Mouse (Mus musculus): ENCODE results near the gene Fstl4.

Gene Fstl4

GRCm38 (mm10) chr11:52773073-52773472 is 8.6 kb downstream of the Fstl4 start:
- DNase-seq (ENCODE audit: low spot score in 2 of 2): no peak

DNA sequence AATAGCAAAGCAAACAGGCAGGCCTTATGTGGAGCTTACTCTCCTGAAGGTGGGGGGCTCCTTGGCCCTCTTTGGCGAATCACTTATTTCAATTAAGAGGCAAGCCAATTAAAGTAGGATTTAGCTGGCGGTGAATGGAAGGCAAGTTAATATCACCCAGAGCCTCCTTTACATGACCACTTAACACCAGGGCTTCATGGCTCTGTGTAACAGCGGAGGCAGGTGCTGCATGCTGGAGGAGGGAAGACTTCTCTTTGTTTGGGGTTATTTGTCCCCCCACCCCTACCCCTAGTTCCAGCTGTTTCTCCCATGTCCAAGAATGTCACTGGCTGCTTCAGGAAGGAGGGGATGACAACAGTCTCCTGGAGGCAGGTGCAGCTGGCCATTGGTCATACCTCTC is 10.9 kb downstream of the Fstl4 start:
- DNase-seq (ENCODE audit: low spot score in 2 of 2): no peak

DNA sequence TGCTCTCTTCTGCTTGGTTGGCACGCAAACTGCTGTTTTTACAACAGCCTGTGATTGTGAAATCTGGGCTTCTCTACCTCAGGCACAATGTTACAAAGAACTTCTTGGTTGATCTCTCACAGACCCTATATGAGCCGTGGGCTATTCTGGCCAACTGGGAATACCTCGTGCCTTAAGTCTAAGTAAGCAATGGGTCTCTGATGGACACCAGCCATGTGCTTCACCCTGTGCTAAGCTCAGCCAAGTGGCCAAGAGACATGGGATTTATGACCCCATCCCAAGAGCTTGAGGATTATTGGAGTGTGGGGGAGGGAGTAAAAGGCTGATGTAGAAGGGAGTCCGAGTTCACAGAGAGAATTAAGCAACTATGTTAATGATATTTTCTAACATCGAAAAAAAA is 18.0 kb downstream of the Fstl4 start:
- DNase-seq (ENCODE audit: low spot score in 2 of 2): no peak

DNA sequence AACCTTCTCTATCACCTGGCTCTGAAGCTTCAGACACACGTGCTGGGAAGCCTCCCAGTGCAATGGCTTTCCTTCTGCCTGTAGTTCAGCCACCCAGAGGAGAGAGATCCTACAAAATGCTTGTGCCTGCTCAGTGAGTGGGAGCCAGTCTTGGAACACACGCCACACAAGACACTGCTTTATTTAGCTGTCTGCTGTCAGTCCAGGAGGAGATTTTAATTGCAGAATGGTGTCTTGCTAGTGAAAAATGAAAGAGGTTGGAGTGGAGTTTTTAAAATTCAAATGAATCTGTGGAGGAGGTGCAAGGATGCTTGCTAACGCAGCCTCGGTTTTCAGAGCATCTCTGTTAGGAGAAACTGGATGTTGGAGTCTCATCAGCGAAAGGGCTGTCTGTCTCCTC is 29.9 kb downstream of the Fstl4 start:
- peak; percentile 39 to 44 for DNase-seq (ENCODE audit: low spot score in 2 of 2)

DNA sequence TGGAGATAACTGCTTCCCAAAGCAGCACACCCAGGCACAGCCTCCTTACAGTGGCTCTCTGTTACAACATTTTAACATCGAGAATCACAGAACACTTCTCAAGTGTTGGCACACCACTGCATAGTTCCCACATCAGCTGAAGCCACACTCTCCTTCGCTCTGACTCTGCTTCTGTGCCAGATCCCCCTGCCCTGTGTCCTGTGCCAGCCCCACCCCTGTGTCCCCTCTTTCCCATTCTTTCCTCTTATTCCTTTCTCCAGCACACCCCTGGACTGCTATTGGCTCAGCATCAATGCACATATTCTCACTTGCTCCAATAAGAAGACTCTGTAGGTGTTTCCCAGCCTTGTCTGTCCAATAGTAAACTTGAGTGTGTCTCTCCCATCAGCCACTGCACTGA is 45.1 kb downstream of the Fstl4 start:
- no peak for DNase-seq (ENCODE audit: low spot score in 2 of 2)

- DNase-seq (ENCODE audit: low spot score in 2 of 2): no peak
Observed at GRCm38 (mm10) chr11:52816004-52816403, 51.6 kb downstream of the Fstl4 start.

DNA sequence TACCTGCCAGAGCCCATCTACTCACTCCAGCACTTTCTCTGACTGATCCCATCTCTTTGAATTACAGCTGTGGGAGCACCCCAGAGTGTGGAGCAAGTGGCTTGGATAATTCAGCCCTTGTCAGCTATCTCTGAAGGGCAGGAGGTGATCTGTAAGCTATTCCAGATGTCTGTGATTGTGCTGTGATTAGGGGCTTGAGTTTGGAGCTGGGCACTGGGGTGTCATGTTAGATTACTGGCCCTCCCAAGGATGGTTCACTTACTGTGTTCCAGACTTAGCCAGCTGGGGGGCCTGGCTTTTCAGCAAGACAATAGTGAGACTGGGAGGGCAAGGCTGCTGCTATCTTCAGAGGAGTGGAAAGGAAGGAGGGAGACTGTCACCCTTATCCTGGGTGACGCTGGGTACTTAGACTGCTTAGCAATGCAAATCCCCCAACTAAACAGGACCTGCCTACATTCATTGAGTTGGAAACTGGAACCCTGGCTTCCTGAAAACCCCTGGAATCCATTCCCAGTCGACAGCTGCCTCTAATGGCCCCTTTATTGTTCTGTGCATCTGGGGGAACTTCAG is 56.0 kb downstream of the Fstl4 start:
- DNase-seq (ENCODE audit: low spot score in 2 of 2): no peak

DNA sequence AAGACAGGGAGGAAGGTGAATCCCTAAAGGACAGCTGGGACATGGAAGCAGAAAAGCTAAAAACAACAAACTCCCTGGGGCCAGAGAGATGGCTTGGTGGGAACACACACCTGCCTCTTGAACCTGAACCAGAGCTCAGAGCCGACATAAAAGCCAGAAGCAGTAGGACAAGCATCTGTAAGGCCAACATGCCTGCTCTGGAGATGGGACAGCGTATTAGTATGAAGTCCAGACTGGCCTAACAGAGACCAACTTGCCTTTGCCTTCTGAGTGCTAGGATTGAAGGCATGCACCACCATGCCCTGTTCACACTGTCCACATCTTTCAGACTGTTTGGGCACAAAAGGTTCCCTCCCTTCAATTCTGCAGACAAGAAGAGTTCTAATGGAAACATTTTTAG is 62.2 kb downstream of the Fstl4 start:
- no peak for DNase-seq (ENCODE audit: low spot score in 2 of 2)

GRCm38 (mm10) chr11:52831631-52832310 is 67.3 kb downstream of the Fstl4 start:
- DNase-seq (ENCODE audit: low spot score in 2 of 2): no peak

- DNase-seq (ENCODE audit: low spot score in 2 of 2): no peak
Observed at GRCm38 (mm10) chr11:52832311-52832675, 67.9 kb downstream of the Fstl4 start.

GRCm38 (mm10) chr11:52848691-52849090 is 84.3 kb downstream of the Fstl4 start:
- DNase-seq (ENCODE audit: low spot score in 2 of 2): no peak

DNA sequence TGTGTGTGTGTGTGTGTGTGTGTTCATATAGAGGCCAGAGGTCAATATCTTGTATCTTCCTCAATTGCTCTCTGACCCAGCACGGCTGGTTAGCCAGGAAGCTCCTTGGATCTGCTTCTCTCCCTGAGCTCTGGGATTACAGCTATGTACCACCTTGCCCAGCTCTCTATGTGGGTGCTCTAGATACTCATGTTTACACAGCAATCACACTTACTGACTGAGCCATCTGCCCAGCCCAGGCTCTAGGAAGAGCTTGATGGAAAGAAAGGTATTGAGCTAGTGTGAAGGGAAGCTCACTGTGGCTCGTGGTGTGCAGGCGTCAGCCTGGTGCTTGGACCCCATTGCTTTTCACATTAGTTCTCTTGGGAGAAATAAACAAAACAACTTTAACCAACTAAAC is 85.6 kb downstream of the Fstl4 start:
- no peak for DNase-seq (ENCODE audit: low spot score in 2 of 2)

- no peak for DNase-seq (ENCODE audit: low spot score in 2 of 2)
Observed at GRCm38 (mm10) chr11:52872846-52873512, 108.5 kb downstream of the Fstl4 start.

GRCm38 (mm10) chr11:52875916-52876765 is 111.7 kb downstream of the Fstl4 start:
- no peak for DNase-seq (ENCODE audit: low spot score in 2 of 2)

DNA sequence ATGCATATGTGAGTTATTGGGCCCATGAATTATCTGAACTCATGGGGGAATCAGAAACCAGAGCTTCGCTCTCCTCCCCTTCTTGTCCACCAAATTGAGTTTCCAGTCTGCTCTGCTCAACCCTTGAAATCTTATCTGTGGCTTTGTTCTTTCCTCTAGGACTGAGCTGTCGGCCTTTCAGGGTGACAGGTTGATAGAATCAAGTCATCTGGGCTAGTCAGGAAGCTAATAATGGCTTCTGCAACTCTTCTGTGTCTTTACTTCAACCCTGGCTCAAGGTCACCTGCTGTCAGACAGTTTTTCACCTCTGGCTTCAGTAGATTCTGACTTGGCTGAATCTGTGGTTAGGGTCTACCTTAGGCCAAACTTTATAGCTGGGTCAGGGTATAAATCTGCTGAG is 113.2 kb downstream of the Fstl4 start:
- DNase-seq (ENCODE audit: low spot score in 2 of 2): no peak

DNA sequence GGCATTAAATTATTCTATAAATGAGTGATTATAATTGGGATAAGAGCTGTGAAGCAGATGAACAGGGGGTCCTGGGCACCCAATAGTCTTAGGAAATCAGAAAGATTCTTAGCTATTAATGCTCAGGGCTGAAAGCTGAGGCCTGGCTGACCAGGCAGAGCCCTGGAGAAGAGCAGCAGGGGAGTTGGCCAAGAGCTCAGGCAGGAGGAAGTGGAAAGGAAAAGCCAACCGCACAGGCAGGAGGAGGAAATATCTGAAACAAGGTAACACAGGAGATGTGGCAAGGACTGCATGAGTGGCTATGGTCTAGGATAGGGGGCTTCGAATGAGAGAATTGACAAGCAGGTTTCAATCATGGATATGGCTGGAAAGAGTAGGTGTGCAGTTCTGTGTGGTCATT is 115.5 kb downstream of the Fstl4 start:
- DNase-seq (ENCODE audit: low spot score in 2 of 2): no peak

DNA sequence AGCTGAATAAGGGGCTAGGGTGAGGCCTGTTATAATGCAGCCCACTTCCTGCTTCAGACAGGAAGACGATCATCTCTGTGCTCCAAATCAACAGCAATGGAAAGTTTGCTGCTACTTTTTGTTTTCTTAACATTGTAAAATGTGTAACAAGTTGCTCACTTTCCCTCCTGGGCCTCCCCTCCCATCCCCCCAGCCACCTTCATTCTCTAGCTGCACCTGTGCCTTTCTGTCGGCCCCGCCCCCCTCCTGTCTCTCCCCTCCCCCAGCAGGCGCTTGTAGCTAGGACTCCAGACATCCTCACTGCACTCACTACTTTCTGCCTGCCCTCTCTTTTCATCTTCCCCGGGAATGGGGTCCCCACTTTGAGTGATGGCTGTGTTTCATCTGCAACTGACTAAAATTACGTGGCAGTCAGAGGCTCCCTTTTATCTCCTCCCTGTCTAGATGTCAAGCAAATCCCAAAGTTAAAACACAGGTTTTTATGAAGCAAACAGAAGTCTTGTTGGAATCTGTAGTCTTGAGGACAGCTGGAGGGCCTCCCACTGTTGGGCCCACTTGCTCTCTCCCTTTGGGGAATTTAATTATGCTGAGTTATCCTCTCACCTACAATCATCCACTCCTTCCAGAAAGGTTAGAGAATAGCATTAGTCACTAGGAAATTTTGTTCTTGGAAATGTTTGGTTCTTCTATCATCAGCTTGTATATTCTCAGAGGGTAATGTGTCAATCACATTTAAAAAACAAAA is 122.3 kb downstream of the Fstl4 start:
- DNase-seq (ENCODE audit: low spot score in 2 of 2): no peak

DNA sequence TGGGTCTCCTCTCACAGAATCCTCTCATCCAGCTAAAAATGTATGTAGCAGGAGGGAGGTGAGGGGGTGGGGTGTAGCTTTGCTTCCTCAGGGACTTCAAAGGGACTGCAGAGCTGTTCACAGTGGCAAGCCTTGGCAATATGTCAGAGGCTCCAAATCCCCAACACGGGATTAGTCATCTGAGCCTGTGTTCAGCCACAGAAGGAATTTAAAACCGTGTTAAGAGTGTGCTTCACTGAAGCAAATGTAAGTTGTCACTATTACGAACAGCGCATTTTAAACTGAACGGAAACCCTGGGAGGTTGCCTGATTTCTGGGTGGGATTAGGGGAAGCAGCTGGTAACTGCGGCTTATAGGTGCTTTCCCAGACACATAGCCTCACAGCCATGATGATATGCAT is 123.7 kb downstream of the Fstl4 start:
- peak in 1 of 2 experiments; percentile 50 for DNase-seq (ENCODE audit: low spot score in 2 of 2)

GRCm38 (mm10) chr11:52889527-52889926 is 125.1 kb downstream of the Fstl4 start:
- no peak for DNase-seq (ENCODE audit: low spot score in 2 of 2)

GRCm38 (mm10) chr11:52890156-52890555 is 125.7 kb downstream of the Fstl4 start:
- no peak for DNase-seq (ENCODE audit: low spot score in 2 of 2)

- DNase-seq (ENCODE audit: low spot score in 2 of 2): no peak
Observed at GRCm38 (mm10) chr11:52904101-52904500, 139.7 kb downstream of the Fstl4 start.

GRCm38 (mm10) chr11:52910788-52911187 is 146.4 kb downstream of the Fstl4 start:
- DNase-seq (ENCODE audit: low spot score in 2 of 2): no peak

Data from frontal cortex, postnatal 10 days (tissue).